Mouse (Mus musculus) stomach, postnatal 0 days (tissue): ENCODE results near the gene Utp4.

Source experiments
- CTCF ChIP-seq: IDR thresholded peaks from 2 replicates; pipeline ENCODE4 v1.5.1; 2016; ENCODE audit warnings: antibody characterized with exemption, low read depth, mild to moderate bottlenecking, moderate library complexity
- EP300 ChIP-seq: optimal IDR thresholded peaks from 2 replicates; pipeline ENCODE3; 2016; ENCODE audit warnings: antibody characterized with exemption

DNA sequence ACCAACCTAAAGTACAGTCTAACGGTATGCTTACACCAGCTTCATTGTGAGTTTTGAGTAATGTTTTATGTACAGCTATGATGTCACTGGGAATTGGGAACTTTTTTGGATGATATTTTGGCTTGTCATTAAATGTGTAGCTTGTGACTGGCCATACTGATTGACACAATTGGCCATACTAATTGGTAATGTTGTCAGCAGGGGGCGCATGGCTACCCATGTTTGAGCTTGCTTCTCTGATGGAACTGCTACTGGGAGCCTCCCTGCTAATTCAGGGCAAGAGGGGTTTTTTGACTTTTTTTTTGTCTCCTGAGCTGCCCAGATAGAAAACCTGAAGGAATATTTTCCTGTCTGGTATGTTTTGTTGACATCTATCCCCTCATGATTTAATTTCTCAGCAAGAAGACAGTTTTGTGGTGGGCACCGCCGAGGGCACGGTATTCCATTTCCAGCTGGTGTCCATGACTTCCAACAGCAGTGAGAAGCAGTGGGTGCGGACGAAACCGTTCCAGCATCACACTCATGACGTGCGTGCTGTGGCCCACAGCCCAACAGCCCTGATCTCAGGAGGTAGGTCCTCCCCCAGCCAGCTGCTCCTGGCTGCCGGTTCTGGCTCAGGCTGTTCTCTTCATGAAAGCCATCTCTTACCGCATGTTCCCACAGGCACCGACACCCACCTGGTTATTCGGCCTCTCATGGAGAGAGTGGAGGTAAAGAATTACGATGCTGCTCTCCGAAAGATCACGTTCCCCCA lies 12.5 kb downstream of the Utp4 start:
- peak; percentile 82 for TF ChIP-seq CTCF
- no peak for TF ChIP-seq EP300
